Mouse (Mus musculus) cerebellum, postnatal 36 days (tissue): ENCODE results near the gene Ifna15.

Experiments
- DNase-seq, 2 experiments: peaks; one replicate each; pipeline ENCODE4 v3.0.0; 2021 to 2022; ENCODE audit warnings: mixed read lengths in 2 of 2

Gene Ifna15

GRCm38 (mm10) chr4:88513743-88514142 is 44.3 kb downstream of the Ifna15 start:
- no peak for DNase-seq
